Mouse (Mus musculus) layer of hippocampus, postnatal 36 days (tissue): ENCODE measurements around the gene Rap1b. TPM values are rescaled to one million over a fixed set of nuclear protein-coding genes. Genes with fewer than 3 reads are reported as not detected.

ENCODE experiments used
- DNase-seq, 2 experiments: peaks; one replicate each; pipeline ENCODE4 v3.0.0; 2022
- total RNA-seq, 2 experiments: library from RNA; stranded (reverse); gene quantifications; 2 replicates each; pipeline ENCODE4 v1.2.3; 2021

Gene Rap1b
- total RNA-seq, 2 experiments from 2014 or later, result 64.4 to 66.1 TPM

GRCm38 (mm10) chr10:117769541-117770285 is 76.1 kb downstream of the Rap1b start:
- no peak for DNase-seq

GRCm38 (mm10) chr10:117768141-117768440 is 77.7 kb downstream of the Rap1b start:
- no peak for DNase-seq

- DNase-seq, result no peak
Measured at GRCm38 (mm10) chr10:117767286-117768140, 78.3 kb downstream of the Rap1b start.

- DNase-seq, result no peak
Measured at GRCm38 (mm10) chr10:117766896-117767160, 79.0 kb downstream of the Rap1b start.

GRCm38 (mm10) chr10:117766111-117766895 is 79.5 kb downstream of the Rap1b start:
- no peak for DNase-seq

GRCm38 (mm10) chr10:117765116-117765894 is 80.5 kb downstream of the Rap1b start:
- no peak for DNase-seq

- no peak for DNase-seq
Measured at GRCm38 (mm10) chr10:117764598-117764997, 81.2 kb downstream of the Rap1b start.

Other genes starting within 250 kb of the Rap1b start
- gene Cpm, start 216.5 kb downstream of the Rap1b start, total RNA-seq, result 1 to 10 TPM; 9.1 to 9.4 TPM
- gene Mdm2, start 135.3 kb downstream of the Rap1b start, total RNA-seq, result 10 to 100 TPM; 59.2 to 71.3 TPM
- gene Slc35e3, start 99.7 kb downstream of the Rap1b start, total RNA-seq, result 10 to 100 TPM; 31.2 to 33.7 TPM
- 10 to 100 TPM; 15.8 to 20.7 TPM for gene Nup107, start 53.3 kb downstream of the Rap1b start, total RNA-seq